Mouse (Mus musculus) midbrain, embryonic 15.5 days (tissue): ENCODE results near the gene Rasgef1c. TPM values are rescaled to one million over a fixed set of nuclear protein-coding genes. Genes with fewer than 3 reads are reported as not detected.
A peak's percentile ranks its signal among the peaks of the same experiment; 100 is the strongest.

Experiments
- ATAC-seq: fragments of 200-750 bp; cut with Nextera tagmentation; replicated peaks from 2 replicates; pipeline ENCODE4 v1.8.0; 2017; ENCODE audit warnings: moderate TSS enrichment
- H3K27ac ChIP-seq: fragments of 300-500 bp; sonication (generic); 2 replicates; pipeline ENCODE4 v1.5.1; 2015; ENCODE audit warnings: mild to moderate bottlenecking, inconsistent platforms
- H3K27me3 ChIP-seq: fragments of 300-500 bp; sonication (generic); replicated peaks from 2 replicates; pipeline ENCODE4 v1.6.1; 2015; ENCODE audit warnings: inconsistent platforms
- H3K36me3 ChIP-seq: fragments of 300-500 bp; sonication (generic); replicated peaks from 2 replicates; pipeline ENCODE4 v1.6.1; 2015; ENCODE audit warnings: inconsistent platforms
- H3K4me1 ChIP-seq: fragments of 300-500 bp; sonication (generic); 2 replicates; pipeline ENCODE4 v1.6.1; 2015; ENCODE audit warnings: inconsistent platforms
- H3K4me2 ChIP-seq: fragments of 300-500 bp; sonication (generic); 2 replicates; pipeline ENCODE4 v1.6.1; 2015; ENCODE audit warnings: inconsistent platforms, mild to moderate bottlenecking, moderate library complexity
- H3K4me3 ChIP-seq: fragments of 300-500 bp; sonication (generic); 2 replicates; pipeline ENCODE4 v1.5.1; 2015; ENCODE audit warnings: mild to moderate bottlenecking, inconsistent platforms
- H3K9ac ChIP-seq: fragments of 300-500 bp; sonication (generic); 2 replicates; pipeline ENCODE4 v1.6.1; 2015; ENCODE audit warnings: mild to moderate bottlenecking, inconsistent platforms
- H3K9me3 ChIP-seq: fragments of 300-500 bp; sonication (generic); 2 replicates; pipeline ENCODE4 v1.6.1; 2016; ENCODE audit warnings: inconsistent platforms
- WGBS: fragments of 180-500 bp; shearing (Covaris S2); methylation state at CpG from one replicate; pipeline ENCODE4 v1.1.7; 2015; ENCODE audit warnings: mixed read lengths; 5-methylcytosine and 5-hydroxymethylcytosine counted together
- polyA plus RNA-seq: library from polyadenylated mRNA; unstranded; fragments of >200 nt; fragmentation: Nextera tagmentation; extraction: Ambion mirVana; gene quantifications from 2 replicates; pipeline ENCODE4 v1.2.1, GENCODE M21; 2015

Rasgef1c gene
- 28.0 and 29.8 TPM in 2 replicates for polyA plus RNA-seq

DNA sequence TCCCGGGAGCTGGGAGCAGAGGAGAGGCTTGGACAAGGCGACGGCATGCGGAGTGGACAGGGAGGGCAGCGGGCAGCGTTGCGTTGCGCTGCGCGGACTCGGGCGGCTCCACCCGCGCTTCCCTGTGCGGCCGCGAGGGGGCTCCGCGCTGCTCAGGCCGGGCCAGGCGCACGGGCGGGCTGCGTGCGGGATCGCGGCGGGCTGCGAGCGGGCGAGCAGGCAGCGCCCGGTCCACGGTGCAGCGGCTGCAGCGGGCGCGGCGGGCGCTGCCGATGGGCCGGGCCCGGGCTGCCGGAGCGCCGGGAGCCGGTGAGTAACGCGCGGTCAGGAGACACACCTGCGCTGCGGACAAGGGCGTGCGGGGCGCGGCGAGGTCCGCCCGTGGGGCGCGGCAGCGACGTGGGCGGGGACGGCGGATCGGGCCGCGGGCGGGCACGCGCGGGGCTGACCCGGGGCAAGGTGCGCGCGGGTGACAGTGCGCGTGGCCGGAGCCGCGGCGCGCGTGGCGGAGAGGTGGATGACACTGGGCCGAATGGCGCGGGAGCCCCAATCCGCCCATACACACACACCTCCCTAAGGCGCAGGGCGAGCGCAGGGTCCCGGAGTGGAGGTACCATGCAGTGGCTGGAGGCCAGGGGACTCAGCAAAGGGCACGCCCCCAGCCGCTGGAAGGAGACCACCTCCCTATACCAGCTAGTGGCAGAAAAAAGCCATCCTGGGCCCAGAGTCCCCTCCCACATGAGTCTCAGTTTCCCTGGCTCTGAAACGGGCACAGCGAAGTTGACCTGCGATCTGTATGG is at the start of gene Rasgef1c:
Gene Rasgef1c (plus strand): TSS at position 177 of the 800 bp plus-strand sequence.
- no peaks in the 10 kb centered on the region for H3K9me3 ChIP-seq
- H3K36me3 ChIP-seq = no peaks in the 10 kb centered on the region
- H3K27me3 ChIP-seq = peaks cover 28% of the 10 kb centered on the region
- H3K4me1 ChIP-seq = peaks cover 11% of the 10 kb centered on the region
- peak; percentile 95 for ATAC-seq
- 4% methylated on average over 89 of the region's 99 CpGs for WGBS
- H3K4me3 ChIP-seq = peak within 1 kb of the TSS; percentile 86
- peak within 1 kb of the TSS; percentile 75 for H3K9ac ChIP-seq
- H3K27ac ChIP-seq = peak within 1 kb of the TSS; percentile 68
- peak within 1 kb of the TSS; percentile 91 for H3K4me2 ChIP-seq

DNA sequence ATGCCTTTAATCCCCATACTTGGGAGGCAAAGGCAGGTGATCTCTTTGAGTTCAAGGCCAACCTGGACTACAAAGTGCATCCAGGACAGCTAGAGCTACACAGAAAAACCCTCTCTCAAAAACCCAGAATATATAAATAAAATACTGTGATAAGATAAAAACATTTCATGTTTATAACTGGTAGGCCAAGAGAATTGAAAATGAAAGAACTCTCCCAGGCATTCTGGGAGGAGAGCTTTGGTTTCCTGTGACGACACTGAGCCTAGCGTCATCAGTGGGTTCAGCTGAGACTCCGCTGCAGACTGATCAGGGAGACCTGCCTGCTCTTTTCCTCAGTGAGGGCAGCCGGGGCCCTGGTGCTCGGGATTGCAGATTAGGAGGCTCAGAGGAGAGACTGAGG is 46.5 kb upstream of the Rasgef1c start:
- Histone ChIP-seq H3K9me3 (no peaks in the 10 kb centered on the region), H3K27ac (no peak overlapping the region), H3K9ac (no peak overlapping the region), H3K36me3 (peaks cover 16% of the 10 kb centered on the region; the same call in 1 of the 2 replicates), H3K27me3 (no peaks in the 10 kb centered on the region), H3K4me2 (no peak overlapping the region), H3K4me3 (no peak overlapping the region), H3K4me1 (peaks cover 5% of the 10 kb centered on the region; the same call in 1 of the 2 replicates)
- 68% methylated on average over 5 of the region's 5 CpGs for WGBS
- ATAC-seq = no peak

DNA sequence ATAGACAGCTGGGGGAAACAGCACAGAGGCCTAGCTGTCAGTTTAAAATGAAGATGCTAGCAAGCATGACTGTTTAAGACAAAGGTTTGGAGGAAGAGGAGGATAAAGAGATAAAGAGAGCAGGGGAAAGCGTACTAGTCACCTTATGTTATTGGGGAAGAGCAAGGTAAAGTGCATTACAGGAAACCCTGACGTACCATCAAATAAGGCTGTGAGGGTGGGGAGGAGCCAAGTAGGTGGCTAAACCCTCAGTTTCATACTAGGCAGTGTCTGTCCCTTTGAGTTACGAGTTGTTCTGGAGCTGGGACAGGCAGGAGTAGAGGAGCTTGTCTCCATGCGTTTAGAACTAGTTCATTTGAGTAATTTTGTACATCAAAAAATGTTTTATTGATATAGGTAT is 40.5 kb upstream of the Rasgef1c start:
- ATAC-seq = no peak
- no peaks in the 10 kb centered on the region for H3K9me3 ChIP-seq
- no peak overlapping the region for H3K4me2 ChIP-seq
- H3K27ac ChIP-seq = no peak overlapping the region
- 88% methylated on average over 4 of the region's 4 CpGs for whole genome bisulfite sequencing
- H3K4me1 ChIP-seq = no peaks in the 10 kb centered on the region
- no peak overlapping the region for H3K9ac ChIP-seq
- no peaks in the 10 kb centered on the region for H3K27me3 ChIP-seq
- 0 out of 2 replicates have a peak, but pooled peaks cover 10% of the 10 kb centered on the region for H3K36me3 ChIP-seq
- H3K4me3 ChIP-seq = no peak overlapping the region

DNA sequence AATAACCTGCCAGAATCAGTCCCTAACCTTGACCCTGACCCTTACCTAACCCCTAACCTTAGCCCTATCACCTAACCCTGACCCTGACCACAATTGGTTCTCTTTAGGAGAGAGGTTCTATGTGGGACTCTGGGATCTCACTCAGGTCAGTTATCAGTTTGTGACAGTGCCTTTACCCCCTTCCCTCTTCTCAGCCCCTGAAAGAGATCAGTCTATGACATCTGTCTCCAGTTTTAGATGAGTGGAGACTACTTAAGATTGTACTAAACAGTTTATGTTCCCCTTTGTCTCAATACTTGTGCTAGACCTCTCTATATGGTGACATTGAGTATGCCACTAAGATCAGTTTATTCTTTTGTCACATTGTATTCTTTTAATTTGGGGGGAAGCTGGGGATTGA is 37.7 kb upstream of the Rasgef1c start:
- no peaks in the 10 kb centered on the region for H3K27me3 ChIP-seq
- H3K36me3 ChIP-seq = peaks cover 17% of the 10 kb centered on the region; the same call in 1 of the 2 replicates
- no peak overlapping the region for H3K4me3 ChIP-seq
- no peaks in the 10 kb centered on the region for H3K9me3 ChIP-seq
- H3K9ac ChIP-seq = no peak overlapping the region
- H3K4me1 ChIP-seq = no peaks in the 10 kb centered on the region
- H3K27ac ChIP-seq = no peak overlapping the region
- ATAC-seq = no peak
- H3K4me2 ChIP-seq = no peak overlapping the region

DNA sequence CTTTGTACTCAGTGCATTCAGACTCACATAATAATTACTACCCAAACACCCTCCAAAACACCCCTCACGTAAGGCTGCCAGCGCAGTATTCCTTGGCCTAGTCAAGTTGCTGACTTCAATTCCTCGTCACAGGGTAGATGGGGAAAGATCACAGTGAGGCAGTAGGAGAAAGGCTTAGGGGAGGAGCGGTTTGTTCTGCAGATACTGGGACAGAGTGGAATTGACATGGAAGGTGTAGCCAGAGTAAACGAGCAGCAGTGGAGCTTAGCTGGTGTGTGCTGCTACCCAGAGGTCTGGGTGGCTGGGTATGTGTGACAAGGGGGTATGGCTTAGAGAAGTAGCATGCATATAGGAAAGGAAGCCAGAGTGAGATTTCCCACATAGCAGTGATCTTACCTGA is 34.3 kb upstream of the Rasgef1c start:
- Histone ChIP-seq H3K4me1 (no peaks in the 10 kb centered on the region), H3K9ac (no peak overlapping the region), H3K27ac (no peak overlapping the region), H3K27me3 (no peaks in the 10 kb centered on the region), H3K4me2 (no peak overlapping the region), H3K4me3 (no peak overlapping the region), H3K36me3 (peaks cover 23% of the 10 kb centered on the region; the same call in 1 of the 2 replicates), H3K9me3 (no peaks in the 10 kb centered on the region)
- ATAC-seq = no peak
- WGBS = 90% methylated on average over 5 of the region's 5 CpGs

DNA sequence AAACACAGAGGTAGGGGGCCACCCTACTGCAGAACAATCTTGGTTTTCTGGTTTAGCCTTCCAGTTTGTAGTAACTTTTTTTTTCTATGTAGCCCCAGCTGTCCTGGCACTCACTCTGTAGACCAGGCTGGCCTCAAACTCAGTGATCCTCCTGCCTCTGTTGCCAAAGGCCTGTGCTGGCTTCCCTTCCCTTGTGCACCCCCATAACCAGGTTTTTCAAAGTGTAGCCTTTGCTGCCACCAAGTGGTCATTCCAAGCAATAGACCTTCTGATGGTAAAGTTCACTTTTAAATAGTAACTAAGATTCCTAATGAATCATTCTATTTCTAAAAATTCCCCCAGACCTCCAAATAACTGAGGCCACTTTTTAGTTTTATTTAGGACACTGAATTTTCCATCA is 31.9 kb upstream of the Rasgef1c start:
- Histone ChIP-seq H3K4me1 (no peaks in the 10 kb centered on the region), H3K9ac (no peak overlapping the region), H3K36me3 (peaks cover 35% of the 10 kb centered on the region; the same call in 1 of the 2 replicates), H3K4me3 (no peak overlapping the region), H3K27ac (no peak overlapping the region), H3K27me3 (no peaks in the 10 kb centered on the region), H3K4me2 (no peak overlapping the region), H3K9me3 (no peaks in the 10 kb centered on the region)
- ATAC-seq = peak; percentile 65

DNA sequence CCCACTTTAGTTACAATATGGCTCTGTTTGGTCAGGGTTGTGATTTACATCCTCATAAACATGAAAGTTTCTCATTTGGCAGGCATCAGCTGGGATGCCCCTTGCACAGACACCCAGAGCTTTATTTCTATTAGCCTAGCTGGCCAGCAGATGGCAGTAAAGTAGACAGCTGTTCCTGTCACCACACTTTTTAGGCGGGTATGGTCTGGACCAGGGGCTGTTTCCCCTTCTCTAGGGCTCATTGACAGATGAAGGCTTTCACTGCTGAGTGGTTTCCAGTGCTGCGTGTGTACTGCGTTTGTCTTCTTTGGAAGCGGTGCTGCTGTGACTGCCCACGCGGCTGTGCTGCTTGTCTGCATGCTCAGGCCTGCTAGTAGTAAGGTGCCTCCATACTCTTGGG is 29.7 kb upstream of the Rasgef1c start:
- peaks cover 35% of the 10 kb centered on the region; the same call in 1 of the 2 replicates for H3K36me3 ChIP-seq
- H3K27ac ChIP-seq = no peak overlapping the region
- no peak overlapping the region for H3K9ac ChIP-seq
- H3K4me1 ChIP-seq = no peaks in the 10 kb centered on the region
- 62% methylated on average over 6 of the region's 6 CpGs for WGBS
- H3K9me3 ChIP-seq = no peaks in the 10 kb centered on the region
- no peak overlapping the region for H3K4me3 ChIP-seq
- ATAC-seq = peak; percentile 38
- no peaks in the 10 kb centered on the region for H3K27me3 ChIP-seq
- H3K4me2 ChIP-seq = no peak overlapping the region

DNA sequence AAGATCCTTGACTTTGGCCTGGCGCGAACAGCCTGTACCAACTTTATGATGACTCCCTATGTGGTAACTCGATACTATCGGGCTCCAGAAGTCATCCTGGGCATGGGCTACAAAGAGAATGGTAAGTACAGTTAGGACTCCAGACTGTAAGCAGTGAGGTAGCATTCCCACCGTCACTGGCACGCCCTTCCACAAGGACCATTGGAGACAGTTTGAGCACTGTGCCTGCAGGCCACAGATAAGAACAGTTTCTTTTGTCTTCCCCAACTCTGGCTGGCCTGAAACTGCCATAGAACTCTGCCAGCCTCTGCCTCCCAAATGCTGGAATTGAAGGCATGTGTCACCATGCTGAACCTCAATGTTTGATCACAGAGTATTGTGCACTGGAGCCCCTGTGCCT is 28.9 kb upstream of the Rasgef1c start:
- no peak overlapping the region for H3K4me2 ChIP-seq
- no peaks in the 10 kb centered on the region for H3K4me1 ChIP-seq
- H3K9me3 ChIP-seq = no peaks in the 10 kb centered on the region
- no peak for ATAC-seq
- no peaks in the 10 kb centered on the region for H3K27me3 ChIP-seq
- no peak overlapping the region for H3K4me3 ChIP-seq
- no peak overlapping the region for H3K27ac ChIP-seq
- no peak overlapping the region for H3K9ac ChIP-seq
- peaks cover 27% of the 10 kb centered on the region; the same call in 1 of the 2 replicates for H3K36me3 ChIP-seq
- WGBS = 92% methylated on average over 6 of the region's 6 CpGs

DNA sequence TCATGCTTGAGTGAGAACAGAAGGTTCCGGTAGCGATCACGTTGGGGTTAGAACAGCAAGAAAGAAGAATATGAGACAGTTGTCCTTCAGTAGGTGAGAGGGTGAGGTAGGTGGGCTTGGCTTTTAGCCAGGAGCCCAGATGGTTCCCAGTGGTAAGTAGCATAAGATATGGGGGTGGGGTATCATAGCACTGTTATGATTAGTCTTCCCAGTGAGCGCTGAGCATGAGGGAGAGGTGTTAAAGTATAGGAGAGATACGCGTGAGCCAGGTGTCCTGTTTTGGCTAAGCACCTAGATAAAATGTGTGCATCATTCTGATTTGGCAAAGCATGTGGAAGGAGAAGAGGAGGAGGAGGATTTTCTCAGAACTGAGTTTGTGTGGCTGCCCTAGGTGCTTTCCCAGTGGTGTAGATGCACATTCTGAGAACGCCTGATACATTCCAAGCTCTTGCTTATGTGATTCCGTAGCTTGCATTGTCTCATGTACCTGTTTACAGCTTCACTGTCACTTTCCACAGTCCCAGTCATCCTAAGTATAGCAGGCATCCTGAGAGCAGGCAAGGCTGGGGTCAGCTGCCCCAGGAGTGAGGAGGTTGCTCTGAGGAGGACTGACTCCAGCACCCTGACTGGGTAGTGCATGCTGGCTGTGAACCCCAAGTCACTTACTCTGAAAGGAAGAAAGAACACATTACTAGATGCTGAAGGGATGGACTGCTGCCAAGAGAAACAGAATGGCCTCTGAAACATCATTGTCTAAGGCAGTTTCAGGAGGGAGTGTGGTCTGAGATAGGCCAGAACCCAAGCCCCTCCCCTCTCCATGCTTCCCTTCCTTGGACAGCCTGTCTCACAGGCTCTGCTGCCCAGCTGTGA is 24.5 kb upstream of the Rasgef1c start:
- H3K27me3 ChIP-seq = no peaks in the 10 kb centered on the region
- H3K4me2 ChIP-seq = no peak overlapping the region
- peaks cover 20% of the 10 kb centered on the region; the same call in 1 of the 2 replicates for H3K36me3 ChIP-seq
- H3K4me1 ChIP-seq = no peaks in the 10 kb centered on the region
- H3K9me3 ChIP-seq = no peaks in the 10 kb centered on the region
- no peak overlapping the region for H3K4me3 ChIP-seq
- H3K9ac ChIP-seq = no peak overlapping the region; the same call in 1 of the 2 replicates
- WGBS = 84% methylated on average over 8 of the region's 8 CpGs
- 0 out of 2 replicates have a peak, but pooled peaks have one; percentile 30 for ATAC-seq
- H3K27ac ChIP-seq = 0 out of 2 replicates have a peak overlapping the region, but pooled peaks have one; percentile 11

DNA sequence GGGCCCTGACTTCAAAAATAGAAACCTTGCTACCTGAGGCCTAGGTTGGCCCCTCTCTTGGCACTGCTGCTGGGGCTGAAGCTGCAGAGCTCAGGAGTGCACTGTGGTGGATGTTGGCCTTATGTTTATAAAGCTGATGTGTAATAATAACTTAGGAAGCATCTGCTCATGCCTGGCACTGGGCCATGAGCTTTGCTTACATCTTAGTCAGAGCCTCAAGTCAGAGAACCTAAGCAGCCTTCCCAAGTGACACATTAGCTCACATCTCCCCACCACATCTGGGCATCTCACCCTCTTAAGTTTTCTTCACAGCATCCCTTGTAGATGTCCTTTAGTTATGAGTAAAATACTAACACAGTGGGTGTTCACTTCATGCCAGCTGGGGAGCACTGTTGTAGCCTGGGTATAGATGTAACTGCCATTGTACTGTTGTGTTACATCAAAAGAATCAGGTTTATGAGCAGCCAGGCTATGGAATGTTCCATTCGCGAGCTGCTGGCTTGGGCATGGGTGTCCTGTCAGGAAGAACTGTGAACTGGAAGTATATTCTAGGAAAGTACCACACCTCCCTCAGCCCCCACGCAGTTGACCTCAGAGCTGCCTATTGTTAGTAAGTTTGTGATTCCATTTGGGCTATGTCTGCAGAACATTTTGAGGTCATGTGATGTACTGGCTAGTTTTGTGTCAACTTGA is 21.5 kb upstream of the Rasgef1c start:
- ATAC-seq = no peak
- WGBS = 91% methylated on average over 3 of the region's 3 CpGs

DNA sequence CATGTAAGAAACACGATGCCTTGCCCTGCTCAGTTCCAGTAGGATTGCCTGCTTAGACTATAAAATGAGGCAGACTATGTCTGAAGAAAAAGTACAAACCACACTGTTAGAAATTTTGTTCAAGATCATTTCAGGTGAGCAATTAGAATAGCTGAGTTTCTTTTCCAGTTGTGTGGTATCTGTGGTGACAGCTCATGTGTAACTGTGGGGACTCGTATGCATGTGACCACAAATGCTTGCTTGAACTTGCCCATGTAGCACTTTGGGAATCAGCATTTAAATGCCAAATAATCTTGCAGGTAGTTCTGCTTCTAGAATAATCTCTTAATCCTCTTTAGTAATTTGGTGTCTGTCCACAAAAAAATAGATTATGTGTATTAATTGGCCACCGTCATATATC is 18.2 kb upstream of the Rasgef1c start:
- H3K27ac ChIP-seq = no peak overlapping the region
- no peak overlapping the region for H3K4me2 ChIP-seq
- ATAC-seq = no peak
- peaks cover 9% of the 10 kb centered on the region; the same call in 1 of the 2 replicates for H3K36me3 ChIP-seq
- 93% methylated on average over 3 of the region's 3 CpGs for WGBS
- H3K27me3 ChIP-seq = no peaks in the 10 kb centered on the region
- no peak overlapping the region for H3K9ac ChIP-seq
- H3K4me3 ChIP-seq = no peak overlapping the region
- H3K4me1 ChIP-seq = no peaks in the 10 kb centered on the region
- no peaks in the 10 kb centered on the region for H3K9me3 ChIP-seq

More for the DNA sequence above, 21.5 kb upstream of the Rasgef1c start:
- Histone ChIP-seq H3K4me2 (no peak overlapping the region), H3K4me3 (no peak overlapping the region), H3K27me3 (no peaks in the 10 kb centered on the region), H3K9ac (no peak overlapping the region), H3K27ac (no peak overlapping the region), H3K9me3 (no peaks in the 10 kb centered on the region), H3K4me1 (no peaks in the 10 kb centered on the region), H3K36me3 (peaks cover 9% of the 10 kb centered on the region; the same call in 1 of the 2 replicates)

DNA sequence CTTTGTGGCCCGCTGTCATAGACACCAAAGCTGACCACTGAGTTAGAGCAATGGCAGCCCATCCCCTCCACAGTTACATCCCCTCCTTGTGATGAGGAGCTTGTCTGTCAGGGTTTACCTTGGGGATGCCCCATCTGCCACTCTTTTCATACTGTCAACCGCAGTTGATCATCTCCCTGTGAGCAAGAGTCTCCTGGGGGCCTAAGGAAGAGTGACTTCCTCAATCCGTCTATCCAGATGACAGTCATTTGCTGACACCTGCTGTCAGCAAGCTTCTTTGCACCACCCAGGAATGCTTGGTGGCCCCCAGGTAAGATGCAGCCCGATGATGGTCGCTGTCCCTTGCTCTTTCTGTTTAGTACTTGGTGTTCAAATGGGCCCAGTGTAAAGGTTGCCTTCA is 13.2 kb upstream of the Rasgef1c start:
- Histone ChIP-seq H3K9ac (no peak overlapping the region), H3K4me3 (no peak overlapping the region), H3K27ac (no peak overlapping the region), H3K4me1 (no peaks in the 10 kb centered on the region), H3K4me2 (no peak overlapping the region), H3K27me3 (no peaks in the 10 kb centered on the region), H3K9me3 (no peaks in the 10 kb centered on the region), H3K36me3 (peaks cover 9% of the 10 kb centered on the region; the same call in 1 of the 2 replicates)
- WGBS = 81% methylated on average over 5 of the region's 5 CpGs
- no peak for ATAC-seq
